In genomic region chr17:30575121-30575904, GRCm38 (mm10) we compare ENCODE assay signal across 8 mouse cellular contexts. TPM values are rescaled to one million over a fixed set of nuclear protein-coding genes. Genes with fewer than 3 reads are reported as not detected.
DNase-seq lines count a peak whose midpoint lies in the region; ATAC-seq and TF ChIP-seq lines count a peak whose summit lies in the region.

No protein-coding gene starts in this region.

- H3K4me3 ChIP-seq in ES-Bruce4 (ENCODE audit: low read depth, low read length), result peak overlapping the region; percentile 87
- H3K4me3 ChIP-seq in heart, embryonic 16.5 days (ENCODE audit: low read length), result peak overlapping the region; percentile 86
- peak overlapping the region; percentile 69 for H3K4me3 ChIP-seq in limb, embryonic 11.5 days (ENCODE audit: low read depth, low read length)
- H3K4me3 ChIP-seq in neural tube, embryonic 12.5 days, result peak overlapping the region; percentile 80

- H3K4me1 ChIP-seq in ES-Bruce4 (ENCODE audit: control insufficient read depth, insufficient read depth, low read length), result no peaks in the 10 kb centered on the region
- peaks cover 25% of the 10 kb centered on the region for H3K4me1 ChIP-seq in heart, embryonic 16.5 days (ENCODE audit: control insufficient read depth, insufficient read depth, low read length)
- peaks cover 7% of the 10 kb centered on the region for H3K4me1 ChIP-seq in limb, embryonic 11.5 days (ENCODE audit: control insufficient read depth, insufficient read depth, low read length)
- peaks cover 22% of the 10 kb centered on the region for H3K4me1 ChIP-seq in neural tube, embryonic 12.5 days

- H3K9me3 ChIP-seq in ES-Bruce4 (replicated peaks; ENCODE audit: control insufficient read depth, insufficient read depth, low read length, poor library complexity, severe bottlenecking), result no peaks in the 10 kb centered on the region
- H3K9me3 ChIP-seq in heart, embryonic 16.5 days (replicated peaks; ENCODE audit: control insufficient read depth, low read length), result no peaks in the 10 kb centered on the region
- H3K9me3 ChIP-seq in limb, embryonic 11.5 days (ENCODE audit: control insufficient read depth, low read length), result no peaks in the 10 kb centered on the region
- no peaks in the 10 kb centered on the region for H3K9me3 ChIP-seq in neural tube, embryonic 12.5 days

- no peak overlapping the region for H3K27ac ChIP-seq in ES-Bruce4 (ENCODE audit: insufficient read depth, low read length)
- peak overlapping the region; percentile 89 for H3K27ac ChIP-seq in heart, embryonic 16.5 days (ENCODE audit: low read length)
- 0 out of 2 replicates have a peak overlapping the region, but pooled peaks have one; percentile 61 for H3K27ac ChIP-seq in limb, embryonic 11.5 days (replicated peaks; ENCODE audit: low read depth, low read length)
- 0 out of 2 replicates have a peak overlapping the region, but pooled peaks have one; percentile 72 for H3K27ac ChIP-seq in neural tube, embryonic 12.5 days

- peak overlapping the region; percentile 70 for H3K4me2 ChIP-seq in heart, embryonic 16.5 days (ENCODE audit: low read depth, low read length)
- peak overlapping the region; percentile 70 for H3K4me2 ChIP-seq in limb, embryonic 11.5 days (ENCODE audit: low read depth, severe bottlenecking)
- H3K4me2 ChIP-seq in neural tube, embryonic 12.5 days (replicated peaks), result peak overlapping the region; percentile 71

- no peak for TF ChIP-seq EP300 in ES-Bruce4 (IDR thresholded peaks at IDR 0.05; ENCODE audit: insufficient read depth, low read depth, low read length)

- no peak for TF ChIP-seq CTCF in ES-Bruce4 (IDR thresholded peaks at IDR 0.05; ENCODE audit: low read depth, low read length)

- ATAC-seq in heart, embryonic 16.5 days (replicated peaks; ENCODE audit: extremely low read depth, insufficient read depth, low FRiP score), result peak; percentile 23
- no peak for ATAC-seq in limb, embryonic 11.5 days (ENCODE audit: insufficient number of reproducible peaks, low FRiP score, low TSS enrichment, low read depth)
- peak; percentile 17; the same call in 1 of the 2 replicates for ATAC-seq in neural tube, embryonic 12.5 days (ENCODE audit: low FRiP score, low read depth)

- H3K27me3 ChIP-seq in ES-Bruce4 (ENCODE audit: control insufficient read depth, insufficient read depth, low read length, poor library complexity, severe bottlenecking), result no peaks in the 10 kb centered on the region
- no peaks in the 10 kb centered on the region for H3K27me3 ChIP-seq in heart, embryonic 16.5 days (ENCODE audit: control insufficient read depth, insufficient read depth, low read length)
- no peaks in the 10 kb centered on the region for H3K27me3 ChIP-seq in limb, embryonic 11.5 days (ENCODE audit: control insufficient read depth, insufficient read depth, low read length)
- no peaks in the 10 kb centered on the region for H3K27me3 ChIP-seq in neural tube, embryonic 12.5 days (replicated peaks)

- peak; percentile 17 for DNase-seq in kidney, adult 11 months
- no peak for DNase-seq in kidney, postnatal 36 days
- DNase-seq in cerebellum, postnatal 25 days, result peak; percentile 65 to 76
- DNase-seq in limb, embryonic 11.5 days (ENCODE audit: low spot score), result peak; percentile 57
- no peak for DNase-seq in retina, postnatal 1 day

- peak overlapping the region; percentile 71 for H3K9ac ChIP-seq in ES-Bruce4 (ENCODE audit: low read depth, poor library complexity, severe bottlenecking)
- H3K9ac ChIP-seq in heart, embryonic 16.5 days (ENCODE audit: low read length), result peak overlapping the region; percentile 80
- peak overlapping the region; percentile 68 for H3K9ac ChIP-seq in limb, embryonic 11.5 days (ENCODE audit: low read length)
- peak overlapping the region; percentile 73 for H3K9ac ChIP-seq in neural tube, embryonic 12.5 days

- 4% methylated on average over 35 of the region's 35 CpGs for WGBS in heart, embryonic 16.5 days
- 8% methylated on average over 35 of the region's 35 CpGs for WGBS in limb, embryonic 11.5 days
- WGBS in neural tube, embryonic 12.5 days, result 8% methylated on average over 35 of the region's 35 CpGs

- TF ChIP-seq POLR2A in ES-Bruce4 (IDR thresholded peaks at IDR 0.05; ENCODE audit: insufficient read depth, low read length), result no peak

- H3K36me3 ChIP-seq in ES-Bruce4 (ENCODE audit: control insufficient read depth, insufficient read depth, low read length, poor library complexity, severe bottlenecking), result no peaks in the 10 kb centered on the region
- no peaks in the 10 kb centered on the region for H3K36me3 ChIP-seq in heart, embryonic 16.5 days (ENCODE audit: control insufficient read depth, insufficient read depth)
- H3K36me3 ChIP-seq in limb, embryonic 11.5 days (ENCODE audit: control insufficient read depth, insufficient read depth, low read length), result no peaks in the 10 kb centered on the region
- H3K36me3 ChIP-seq in neural tube, embryonic 12.5 days, result no peaks in the 10 kb centered on the region

RNA-seq across cellular contexts. Expression of gene Btbd9, which starts 1.0 kb away (rescaled TPM):
- 19.2 and 21.6 TPM in 2 replicates for polyA plus RNA-seq in ES-Bruce4 (2011; ENCODE audit: insufficient read depth, insufficient read length, low read depth, missing spikeins)
- 38.9 and 41.2 TPM in 2 replicates for polyA plus RNA-seq in heart, embryonic 16.5 days (2015; fragmentation: Nextera tagmentation; extraction: Ambion mirVana)
- polyA plus RNA-seq in limb, embryonic 11.5 days (2014; fragmentation: Nextera tagmentation; extraction: Ambion mirVana), result 41.1 and 43.7 TPM in 2 replicates
- polyA plus RNA-seq in neural tube, embryonic 12.5 days (2016; fragmentation: Nextera tagmentation; extraction: Ambion mirVana), result 88.6 and 96.6 TPM in 2 replicates

RNA-seq across cellular contexts. Expression of gene Dnah8, which starts 48.8 kb away (rescaled TPM):
- 25.8 and 34.7 TPM in 2 replicates for polyA plus RNA-seq in ES-Bruce4 (2011; ENCODE audit: insufficient read depth, insufficient read length, low read depth, missing spikeins)
- polyA plus RNA-seq in heart, embryonic 16.5 days (2015; fragmentation: Nextera tagmentation; extraction: Ambion mirVana), result 1.9 and 2.9 TPM in 2 replicates
- polyA plus RNA-seq in limb, embryonic 11.5 days (2014; fragmentation: Nextera tagmentation; extraction: Ambion mirVana), result 0.60 and 0.67 TPM in 2 replicates
- 0.84 and 1.4 TPM in 2 replicates for polyA plus RNA-seq in neural tube, embryonic 12.5 days (2016; fragmentation: Nextera tagmentation; extraction: Ambion mirVana)

RNA-seq across cellular contexts. Expression of gene Glo1, which starts 51.4 kb away (rescaled TPM):
- polyA plus RNA-seq in ES-Bruce4 (2011; ENCODE audit: insufficient read depth, insufficient read length, low read depth, missing spikeins), result 175 and 190 TPM in 2 replicates
- polyA plus RNA-seq in heart, embryonic 16.5 days (2015; fragmentation: Nextera tagmentation; extraction: Ambion mirVana), result 189 and 198 TPM in 2 replicates
- 231 and 232 TPM in 2 replicates for polyA plus RNA-seq in limb, embryonic 11.5 days (2014; fragmentation: Nextera tagmentation; extraction: Ambion mirVana)
- 183 and 190 TPM in 2 replicates for polyA plus RNA-seq in neural tube, embryonic 12.5 days (2016; fragmentation: Nextera tagmentation; extraction: Ambion mirVana)

Comparison
In these comparisons a context has a peak if more than half of its experiments do, and no peak if none do; other contexts are left out.
1. DNase-seq: peak in kidney, adult 11 months (single experiment), cerebellum, postnatal 25 days (2 of 2) and limb, embryonic 11.5 days (single experiment); none in kidney, postnatal 36 days (0 of 2) and retina, postnatal 1 day (single experiment).
2. Peak in every context shown above with its lines, with median percentiles within 50 percentile points of each other: H3K4me3 ChIP-seq, H3K9ac ChIP-seq and H3K4me2 ChIP-seq.